Mouse (Mus musculus): ENCODE data around the gene Fam83g.

The Fam83g gene

GRCm38 (mm10) chr11:61649163-61649580, 34.7 kb upstream of the Fam83g start:
- no peak for TF ChIP-seq GATA4 (IDR thresholded peaks at IDR 0.05; ENCODE audit: insufficient replicate concordance, low read length)

GRCm38 (mm10) chr11:61649626-61650025, 34.3 kb upstream of the Fam83g start:
- TF ChIP-seq GATA4 (IDR thresholded peaks at IDR 0.05; ENCODE audit: insufficient replicate concordance, low read length): no peak

GRCm38 (mm10) chr11:61650470-61651265, 33.2 kb upstream of the Fam83g start:
- TF ChIP-seq GATA4 (IDR thresholded peaks at IDR 0.05; ENCODE audit: insufficient replicate concordance, low read length): no peak

GRCm38 (mm10) chr11:61652216-61652615, 31.7 kb upstream of the Fam83g start:
- TF ChIP-seq GATA4 (IDR thresholded peaks at IDR 0.05; ENCODE audit: insufficient replicate concordance, low read length): no peak

- TF ChIP-seq GATA4 (IDR thresholded peaks at IDR 0.05; ENCODE audit: insufficient replicate concordance, low read length): peak; percentile 54; the same call in 1 of the 2 replicates
Measured at GRCm38 (mm10) chr11:61652686-61653447, 31.0 kb upstream of the Fam83g start, which contains the start of gene Grap. Gene Grap (plus strand): TSS chr11:61653265.

GRCm38 (mm10) chr11:61653568-61653967, 30.3 kb upstream of the Fam83g start:
- TF ChIP-seq GATA4 (IDR thresholded peaks at IDR 0.05; ENCODE audit: insufficient replicate concordance, low read length): no peak

- TF ChIP-seq GATA4 (IDR thresholded peaks at IDR 0.05; ENCODE audit: insufficient replicate concordance, low read length): no peak
Measured at GRCm38 (mm10) chr11:61654786-61655311, 29.0 kb upstream of the Fam83g start.

- no peak for TF ChIP-seq GATA4 (IDR thresholded peaks at IDR 0.05; ENCODE audit: insufficient replicate concordance, low read length)
Measured at GRCm38 (mm10) chr11:61655649-61656048, 28.2 kb upstream of the Fam83g start.

GRCm38 (mm10) chr11:61656148-61656850, 27.6 kb upstream of the Fam83g start:
- no peak for TF ChIP-seq GATA4 (IDR thresholded peaks at IDR 0.05; ENCODE audit: insufficient replicate concordance, low read length)

- TF ChIP-seq GATA4 (IDR thresholded peaks at IDR 0.05; ENCODE audit: insufficient replicate concordance, low read length): no peak
Measured at GRCm38 (mm10) chr11:61657432-61657831, 26.5 kb upstream of the Fam83g start.

- TF ChIP-seq GATA4 (IDR thresholded peaks at IDR 0.05; ENCODE audit: insufficient replicate concordance, low read length): no peak
Measured at GRCm38 (mm10) chr11:61658360-61658922, 25.4 kb upstream of the Fam83g start.

- TF ChIP-seq GATA4 (IDR thresholded peaks at IDR 0.05; ENCODE audit: insufficient replicate concordance, low read length): no peak
Measured at GRCm38 (mm10) chr11:61659011-61659858, 24.7 kb upstream of the Fam83g start.

- no peak for TF ChIP-seq GATA4 (IDR thresholded peaks at IDR 0.05; ENCODE audit: insufficient replicate concordance, low read length)
Measured at GRCm38 (mm10) chr11:61660001-61660400, 23.9 kb upstream of the Fam83g start.

- TF ChIP-seq GATA4 (IDR thresholded peaks at IDR 0.05; ENCODE audit: insufficient replicate concordance, low read length): no peak
Measured at GRCm38 (mm10) chr11:61660806-61661392, 23.0 kb upstream of the Fam83g start.
